Mouse (Mus musculus) monocyte, adult 5-6 weeks (primary cell): ENCODE data around the gene Gar1. TPM values are rescaled to one million over a fixed set of nuclear protein-coding genes. Genes with fewer than 3 reads are reported as not detected.

Experiments used
- ATAC-seq: fragments of 153-309, 156-312 bp; replicated peaks from 2 replicates; pipeline ENCODE4 v1.8.0; 2017; ENCODE audit warnings: mild to moderate bottlenecking; ENCODE audit not compliant: low TSS enrichment, insufficient number of reproducible peaks, severe bottlenecking, poor library complexity, low FRiP score
- total RNA-seq: library from RNA; stranded (forward); fragments of 200-1000, 200-491, 200-594 nt; gene quantifications from 3 replicates; pipeline ENCODE4 v1.2.3, GENCODE M21; 2017

Gene Gar1
- total RNA-seq, 1 experiment from 2014 or later: 8.2 TPM

- ATAC-seq: no peak
Measured at GRCm38 (mm10) chr3:129822206-129822775, 8.9 kb downstream of the Gar1 start, which contains the start of gene Rrh. Gene Rrh, minus strand, starts transcription at chr3:129822587.

GRCm38 (mm10) chr3:129821736-129822135 is 9.5 kb downstream of the Gar1 start:
- no peak for ATAC-seq

DNA sequence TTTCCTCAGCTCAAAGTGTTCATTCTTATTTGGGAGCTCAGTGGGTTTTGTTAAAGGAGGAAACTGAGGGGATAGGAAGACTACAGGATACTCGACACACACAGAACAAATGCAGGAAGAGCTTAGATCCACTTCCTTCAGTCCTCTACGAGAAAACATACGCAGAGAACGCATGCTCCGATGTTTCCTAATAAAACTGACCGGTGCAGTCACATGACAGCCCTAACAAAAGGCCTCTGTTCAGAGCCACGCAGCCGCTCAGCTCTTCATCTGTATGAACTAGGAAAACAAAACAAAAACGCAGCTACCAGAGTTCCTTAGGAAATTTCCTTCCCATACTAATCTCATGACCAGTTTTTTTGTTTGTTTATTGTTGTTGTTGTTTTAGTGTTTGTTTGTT is 10.3 kb downstream of the Gar1 start:
- no peak for ATAC-seq

- no peak for ATAC-seq
Measured at GRCm38 (mm10) chr3:129803765-129804164, 27.4 kb downstream of the Gar1 start, which contains the start of gene Lrit3. Gene Lrit3, minus strand, starts transcription at chr3:129804030.

GRCm38 (mm10) chr3:129799011-129799410 is 32.2 kb downstream of the Gar1 start:
- no peak for ATAC-seq

DNA sequence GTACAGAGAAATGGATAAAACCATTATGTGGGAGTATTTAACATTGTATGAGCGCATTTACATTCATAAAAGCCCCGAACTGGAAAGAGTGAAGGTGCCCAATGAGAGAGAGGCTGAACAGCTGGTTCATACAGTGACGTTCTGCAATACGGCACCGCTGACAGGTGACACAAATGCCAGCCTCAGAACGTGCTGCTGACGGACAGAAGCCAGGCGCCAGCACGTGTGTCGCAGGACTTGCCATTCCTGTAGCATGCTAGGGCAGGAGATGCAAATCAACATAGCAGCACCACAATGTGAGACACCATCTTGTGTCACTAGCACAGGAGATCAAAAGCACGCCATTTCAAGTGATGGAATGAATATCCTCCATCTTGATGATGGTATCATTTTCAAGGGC is 32.6 kb downstream of the Gar1 start:
- no peak for ATAC-seq

DNA sequence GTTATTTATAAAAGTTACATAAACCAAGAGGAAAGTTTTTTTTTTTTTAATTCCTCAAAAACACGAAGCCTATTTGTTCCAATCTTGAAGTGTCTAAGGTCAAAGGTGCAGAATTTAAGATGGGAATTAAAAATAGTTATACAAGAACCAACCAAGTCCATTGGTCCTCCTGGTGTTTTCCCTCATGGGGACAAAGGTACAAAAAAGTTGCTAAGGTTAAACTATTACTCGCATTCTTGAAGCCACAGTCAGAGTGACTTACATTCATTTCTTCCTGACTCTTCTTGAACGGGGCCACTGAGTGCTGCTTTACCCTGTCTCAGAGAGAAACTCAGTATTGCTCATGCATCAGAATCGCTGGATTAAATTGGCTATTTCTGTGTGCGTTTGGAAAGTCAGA is 33.9 kb downstream of the Gar1 start:
- no peak for ATAC-seq

DNA sequence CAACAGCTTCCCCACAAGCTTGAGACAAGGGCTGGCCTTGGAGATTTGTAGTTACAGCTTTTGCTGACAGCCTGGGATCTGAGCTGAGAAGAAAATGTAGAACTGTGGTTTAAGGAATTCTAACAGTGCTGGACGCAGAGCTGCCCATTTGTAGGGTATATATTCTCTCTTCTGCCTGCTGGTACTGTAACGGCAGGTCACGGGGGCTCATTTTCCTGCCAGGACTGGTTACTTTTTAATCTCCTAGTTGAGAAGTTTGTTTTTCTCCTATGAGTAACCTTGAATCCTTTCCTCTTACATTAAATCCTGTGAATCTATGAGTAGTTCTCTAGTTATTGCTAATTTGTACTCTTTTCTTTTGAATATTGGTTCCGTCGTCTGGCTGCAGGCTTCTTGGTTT is 37.4 kb downstream of the Gar1 start:
- no peak for ATAC-seq

GRCm38 (mm10) chr3:129782746-129783145 is 48.5 kb downstream of the Gar1 start:
- no peak for ATAC-seq

GRCm38 (mm10) chr3:129781435-129781834 is 49.8 kb downstream of the Gar1 start:
- no peak for ATAC-seq

Other genes starting within 250 kb of the Gar1 start
- 0.87 to 1.4 TPM (median 1.4 TPM) in 3 replicates for gene Egf, start 76.1 kb downstream of the Gar1 start, total RNA-seq
- gene Lrit3, start 27.4 kb downstream of the Gar1 start, total RNA-seq: not detected in 3 replicates
- 0.76 TPM in 1 of 3 replicates, not detected in the others for gene Rrh, start 8.8 kb downstream of the Gar1 start, total RNA-seq
- gene Cfi, start 4.5 kb upstream of the Gar1 start, total RNA-seq: not detected in 3 replicates
- 1.3 to 6.7 TPM (median 4.7 TPM) in 3 replicates for gene Pla2g12a, start 47.2 kb upstream of the Gar1 start, total RNA-seq
- 9.5 to 15.4 TPM (median 11.7 TPM) in 3 replicates for gene Casp6, start 70.0 kb upstream of the Gar1 start, total RNA-seq
- gene Mcub, start 138.8 kb upstream of the Gar1 start, total RNA-seq: 28.2 to 53.7 TPM (median 52.6 TPM) in 3 replicates
- gene Sec24b, start 230.2 kb upstream of the Gar1 start, total RNA-seq: 39.3 to 79.4 TPM (median 62.5 TPM) in 3 replicates